Mouse (Mus musculus): ENCODE measurements around the gene Hmgcs2. TPM values are rescaled to one million over a fixed set of nuclear protein-coding genes. Genes with fewer than 3 reads are reported as not detected.
"Not testable (repeated sequence)": the region's sequence is repeated elsewhere in the genome, so short reads cannot be mapped to it uniquely, and the experiment has no call there.

Gene Hmgcs2
- polyA plus RNA-seq, 1 experiment = 2.1 TPM

GRCm38 (mm10) chr3:98335331-98335730 is 55.1 kb downstream of the Hmgcs2 start:
- TF ChIP-seq POLR2A (IDR thresholded peaks at IDR 0.05; ENCODE audit: borderline replicate concordance, insufficient read depth, low read length) = no peak
- TF ChIP-seq CTCF (IDR thresholded peaks at IDR 0.05; ENCODE audit: borderline replicate concordance, insufficient read depth, low read depth, low read length) = no peak
- Histone ChIP-seq H3K4me3 (replicated peaks; ENCODE audit: insufficient read depth, low read depth, low read length) (no peak overlapping the region), H3K4me1 (ENCODE audit: control insufficient read depth, insufficient read depth, low read length) (no peaks in the 10 kb centered on the region), H3K27ac (ENCODE audit: insufficient read depth, low read length) (no peak overlapping the region), H3K27me3 (ENCODE audit: control insufficient read depth, insufficient read depth, low read length) (no peaks in the 10 kb centered on the region)
- no peak for DNase-seq

- TF ChIP-seq CTCF (IDR thresholded peaks at IDR 0.05; ENCODE audit: borderline replicate concordance, insufficient read depth, low read depth, low read length) (no peak), POLR2A (IDR thresholded peaks at IDR 0.05; ENCODE audit: borderline replicate concordance, insufficient read depth, low read length) (no peak)
- WGBS = 77% methylated on average over 7 of the region's 7 CpGs
- DNase-seq = no peak
- H3K4me1 ChIP-seq (ENCODE audit: control insufficient read depth, insufficient read depth, low read length) = no peaks in the 10 kb centered on the region
- H3K27ac ChIP-seq (ENCODE audit: insufficient read depth, low read length) = no peak overlapping the region
- H3K4me3 ChIP-seq (replicated peaks; ENCODE audit: insufficient read depth, low read depth, low read length) = no peak overlapping the region
- no peaks in the 10 kb centered on the region for H3K27me3 ChIP-seq (ENCODE audit: control insufficient read depth, insufficient read depth, low read length)
Observed at GRCm38 (mm10) chr3:98335886-98336285, 55.7 kb downstream of the Hmgcs2 start.

GRCm38 (mm10) chr3:98336661-98337654 is 56.7 kb downstream of the Hmgcs2 start:
- Histone ChIP-seq H3K27ac (ENCODE audit: insufficient read depth, low read length) (no peak overlapping the region), H3K4me3 (replicated peaks; ENCODE audit: insufficient read depth, low read depth, low read length) (no peak overlapping the region), H3K4me1 (ENCODE audit: control insufficient read depth, insufficient read depth, low read length) (no peaks in the 10 kb centered on the region), H3K27me3 (ENCODE audit: control insufficient read depth, insufficient read depth, low read length) (no peaks in the 10 kb centered on the region)
- DNase-seq = no peak
- TF ChIP-seq CTCF (IDR thresholded peaks at IDR 0.05; ENCODE audit: borderline replicate concordance, insufficient read depth, low read depth, low read length) (no peak), POLR2A (IDR thresholded peaks at IDR 0.05; ENCODE audit: borderline replicate concordance, insufficient read depth, low read length) (no peak)
- 70% methylated on average over 22 of the region's 22 CpGs for WGBS

- Histone ChIP-seq H3K4me1 (ENCODE audit: control insufficient read depth, insufficient read depth, low read length) (no peaks in the 10 kb centered on the region), H3K27me3 (ENCODE audit: control insufficient read depth, insufficient read depth, low read length) (no peaks in the 10 kb centered on the region), H3K27ac (ENCODE audit: insufficient read depth, low read length) (no peak overlapping the region), H3K4me3 (replicated peaks; ENCODE audit: insufficient read depth, low read depth, low read length) (peak overlapping the region; percentile 19)
- 19% methylated on average over 15 of the region's 15 CpGs for WGBS
- peak; percentile 29 to 30 for DNase-seq
- TF ChIP-seq CTCF (IDR thresholded peaks at IDR 0.05; ENCODE audit: borderline replicate concordance, insufficient read depth, low read depth, low read length) (no peak), POLR2A (IDR thresholded peaks at IDR 0.05; ENCODE audit: borderline replicate concordance, insufficient read depth, low read length) (no peak)
Observed at GRCm38 (mm10) chr3:98338584-98339041, 58.4 kb downstream of the Hmgcs2 start.

- Histone ChIP-seq H3K4me3 (replicated peaks; ENCODE audit: insufficient read depth, low read depth, low read length) (peak overlapping the region; percentile 50), H3K4me1 (ENCODE audit: control insufficient read depth, insufficient read depth, low read length) (no peaks in the 10 kb centered on the region), H3K27ac (ENCODE audit: insufficient read depth, low read length) (no peak overlapping the region), H3K27me3 (ENCODE audit: control insufficient read depth, insufficient read depth, low read length) (no peaks in the 10 kb centered on the region)
- under 1% methylated on average over 46 of the region's 46 CpGs for WGBS
- TF ChIP-seq CTCF (IDR thresholded peaks at IDR 0.05; ENCODE audit: borderline replicate concordance, insufficient read depth, low read depth, low read length) (no peak), POLR2A (IDR thresholded peaks at IDR 0.05; ENCODE audit: borderline replicate concordance, insufficient read depth, low read length) (no peak)
- peak; percentile 23 to 43 for DNase-seq
Observed at GRCm38 (mm10) chr3:98339097-98339705, 59.0 kb downstream of the Hmgcs2 start.

GRCm38 (mm10) chr3:98339706-98340109 is 59.5 kb downstream of the Hmgcs2 start, which contains the start of gene Phgdh:
Gene Phgdh, minus strand, starts transcription at chr3:98339990.
- peak within 1 kb of the TSS; percentile 53 for H3K4me3 ChIP-seq (replicated peaks; ENCODE audit: insufficient read depth, low read depth, low read length)
- peak in 1 of 2 experiments; percentile 43 for DNase-seq
- not testable (repeated sequence) for H3K27me3 ChIP-seq (ENCODE audit: control insufficient read depth, insufficient read depth, low read length); H3K27ac ChIP-seq (ENCODE audit: insufficient read depth, low read length); H3K4me1 ChIP-seq (ENCODE audit: control insufficient read depth, insufficient read depth, low read length)
- WGBS = 2% methylated on average over 10 of the region's 10 CpGs

- no peaks in the 10 kb centered on the region for H3K27me3 ChIP-seq (ENCODE audit: control insufficient read depth, insufficient read depth, low read length)
- 93% methylated on average over 17 of the region's 17 CpGs for WGBS
- no peak overlapping the region for H3K4me3 ChIP-seq (replicated peaks; ENCODE audit: insufficient read depth, low read depth, low read length)
- H3K4me1 ChIP-seq (ENCODE audit: control insufficient read depth, insufficient read depth, low read length) = no peaks in the 10 kb centered on the region
- no peak for DNase-seq
- no peak for TF ChIP-seq CTCF (IDR thresholded peaks at IDR 0.05; ENCODE audit: borderline replicate concordance, insufficient read depth, low read depth, low read length)
- no peak for TF ChIP-seq POLR2A (IDR thresholded peaks at IDR 0.05; ENCODE audit: borderline replicate concordance, insufficient read depth, low read length)
- no peak overlapping the region for H3K27ac ChIP-seq (ENCODE audit: insufficient read depth, low read length)
Observed at GRCm38 (mm10) chr3:98340818-98341594, 60.8 kb downstream of the Hmgcs2 start.

Measured in cerebellum, adult 2 months (tissue).